Comparison of ENCODE assay signal across 17 mouse cellular contexts in genomic region chr5:33902696-33903095, GRCm38 (mm10). TPM values are rescaled to one million over a fixed set of nuclear protein-coding genes. Genes with fewer than 3 reads are reported as not detected.
DNase-seq lines count a peak whose midpoint lies in the region.
"Had no signal": no experiment of that assay in that cellular context is flagged by ENCODE, and none has a peak within 500 bp of the region (broad histone marks: within the 10 kb centered on the region; RNA-seq: fewer than 3 reads in every experiment).

No protein-coding gene starts in this region.

- intact Hi-C loops in heart, postnatal 10 days (cut with DNase I) = no loop called here

- peak; percentile 22 to 30 for DNase-seq in cerebellum, postnatal 10 days
- DNase-seq in cerebellum, postnatal 4 days (ENCODE audit: low spot score in 2 of 2) = no peak
- DNase-seq in heart, adult 11 months = peak; percentile 78
- DNase-seq in heart, adult 18-20 months = no peak
- peak; percentile 20 to 22 for DNase-seq in heart, postnatal 10 days
- DNase-seq in heart, adult 9 months (ENCODE audit: low spot score in 2 of 2) = no peak
- peak; percentile 14 for DNase-seq in testis, postnatal 10 days (ENCODE audit: low spot score)
- DNase-seq in testis, postnatal 14 days (ENCODE audit: low spot score) = no peak
- DNase-seq: adrenal gland, adult 8-10 months; adrenal gland, postnatal 14 days; adrenal gland, postnatal 36 days; B cell, adult 2 months; cerebellum, adult 11-12 months; cerebellum, adult 2 months; cerebellum, adult 9-10 months; cerebellum, postnatal 36 days; forebrain, postnatal 0 days had no signal

RNA-seq across cellular contexts. Expression of gene Nelfa, which starts 33.5 kb away (rescaled TPM):
- 1 to 10 TPM; 9.0 to 9.1 TPM for total RNA-seq in heart, adult 18-20 months (2021)
- 10 to 100 TPM; 12.6 to 15.3 TPM for total RNA-seq in heart, postnatal 10 days (2021)

Comparison
In these comparisons a context has a peak if more than half of its experiments do, and no peak if none do; other contexts are left out.
1. DNase-seq: peak in cerebellum, postnatal 10 days (2 of 2), heart, adult 11 months (single experiment), heart, postnatal 10 days (2 of 2) and testis, postnatal 10 days (single experiment); none in cerebellum, postnatal 4 days (0 of 2), heart, adult 18-20 months (0 of 2), heart, adult 9 months (0 of 2) and testis, postnatal 14 days (single experiment).